Mouse (Mus musculus) gastrocnemius, postnatal 14 days (tissue): ENCODE measurements at regions not wholly inside any gene's neighbourhood (a gene's known extent, or its start where the extent isn't known, plus 50 kb on each side); places are given as distances from the start of the nearest gene placed in this dataset.

ENCODE experiments used
- DNase-seq: peaks from one replicate; pipeline ENCODE4 v3.0.0; 2021; ENCODE audit warnings: mixed read lengths
- intact Hi-C: fragments of 180-260 bp; cut with DNase I; formaldehyde crosslinking; loops from one replicate; pipeline ENCODE4 v1.15.1; 2025; ENCODE audit warnings: low total_unique reads

GRCm38 (mm10) chr6:53154621-53155020, 86.2 kb upstream of the Jazf1 start:
- DNase-seq: no peak
- intact Hi-C loops: no loop called here

- intact Hi-C loops: no loop called here
These were observed 79.0 kb upstream of the Jazf1 start for GRCm38 (mm10) chr6:53147478-53147877.

GRCm38 (mm10) chr6:53143846-53144584, 75.6 kb upstream of the Jazf1 start:
- peak; percentile 16 for DNase-seq
- intact Hi-C loops: no loop called here

More at GRCm38 (mm10) chr6:53147478-53147877, 79.0 kb upstream of the Jazf1 start:
- no peak for DNase-seq

- intact Hi-C loops: no loop called here
- no peak for DNase-seq
These were observed 66.0 kb upstream of the Jazf1 start for GRCm38 (mm10) chr6:53134410-53134809.

GRCm38 (mm10) chr6:53130717-53131330, 62.4 kb upstream of the Jazf1 start:
- DNase-seq: no peak
- intact Hi-C loops: no loop called here

GRCm38 (mm10) chr6:53126776-53127175, 58.3 kb upstream of the Jazf1 start:
- intact Hi-C loops: no loop called here
- no peak for DNase-seq

- intact Hi-C loops: no loop called here
- DNase-seq: no peak
These were observed 56.5 kb upstream of the Jazf1 start for GRCm38 (mm10) chr6:53124800-53125450.

GRCm38 (mm10) chr6:53120385-53120784, 52.0 kb upstream of the Jazf1 start:
- no peak for DNase-seq
- intact Hi-C loops: no loop called here
